Mouse (Mus musculus) cerebellum, postnatal 36 days (tissue): ENCODE data around the gene Hist2h3c2.
"Not testable (repeated sequence)": the region's sequence is repeated elsewhere in the genome, so short reads cannot be mapped to it uniquely, and the experiment has no call there.

ENCODE experiments used
- DNase-seq, 2 experiments: peaks; one replicate each; pipeline ENCODE4 v3.0.0; 2021 to 2022; ENCODE audit warnings: mixed read lengths in 2 of 2

Hist2h3c2 gene

DNA sequence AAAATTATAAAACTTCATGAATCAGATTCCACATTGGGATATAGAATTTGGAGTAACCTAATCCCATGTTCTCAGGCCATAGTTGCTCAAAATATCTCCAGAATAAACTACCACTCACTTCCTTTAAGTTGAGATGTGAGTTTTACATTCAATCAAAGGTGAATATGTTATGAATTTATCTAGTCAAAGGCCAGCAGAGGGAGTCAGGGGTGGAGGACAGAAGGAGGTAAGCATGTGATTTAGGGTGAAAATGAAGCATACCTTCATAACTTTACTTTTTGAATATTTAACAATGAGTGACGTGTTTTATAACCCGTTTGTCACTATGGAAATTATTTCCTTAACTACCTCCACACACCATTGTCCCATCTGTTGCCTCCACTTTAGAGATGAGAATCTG is 4.0 kb downstream of the Hist2h3c2 start:
- DNase-seq: no peak

DNA sequence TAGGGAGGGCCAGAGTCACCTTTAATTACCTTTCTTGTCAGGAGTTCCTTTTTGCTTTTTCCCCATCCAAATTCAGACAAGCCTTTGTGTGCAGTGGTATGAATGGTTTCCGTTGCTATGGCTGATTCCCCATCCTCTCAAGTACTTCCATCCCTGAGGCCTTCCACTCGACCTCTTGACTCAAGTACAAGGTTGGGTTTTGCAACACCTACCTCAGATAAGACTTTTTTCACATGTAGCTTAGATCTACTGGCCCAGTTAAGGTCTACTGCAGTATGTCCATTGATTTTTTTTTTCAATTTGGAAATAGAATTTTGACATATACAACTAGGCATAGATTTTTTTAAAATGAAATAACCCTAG is 7.2 kb downstream of the Hist2h3c2 start:
- no peak for DNase-seq

DNA sequence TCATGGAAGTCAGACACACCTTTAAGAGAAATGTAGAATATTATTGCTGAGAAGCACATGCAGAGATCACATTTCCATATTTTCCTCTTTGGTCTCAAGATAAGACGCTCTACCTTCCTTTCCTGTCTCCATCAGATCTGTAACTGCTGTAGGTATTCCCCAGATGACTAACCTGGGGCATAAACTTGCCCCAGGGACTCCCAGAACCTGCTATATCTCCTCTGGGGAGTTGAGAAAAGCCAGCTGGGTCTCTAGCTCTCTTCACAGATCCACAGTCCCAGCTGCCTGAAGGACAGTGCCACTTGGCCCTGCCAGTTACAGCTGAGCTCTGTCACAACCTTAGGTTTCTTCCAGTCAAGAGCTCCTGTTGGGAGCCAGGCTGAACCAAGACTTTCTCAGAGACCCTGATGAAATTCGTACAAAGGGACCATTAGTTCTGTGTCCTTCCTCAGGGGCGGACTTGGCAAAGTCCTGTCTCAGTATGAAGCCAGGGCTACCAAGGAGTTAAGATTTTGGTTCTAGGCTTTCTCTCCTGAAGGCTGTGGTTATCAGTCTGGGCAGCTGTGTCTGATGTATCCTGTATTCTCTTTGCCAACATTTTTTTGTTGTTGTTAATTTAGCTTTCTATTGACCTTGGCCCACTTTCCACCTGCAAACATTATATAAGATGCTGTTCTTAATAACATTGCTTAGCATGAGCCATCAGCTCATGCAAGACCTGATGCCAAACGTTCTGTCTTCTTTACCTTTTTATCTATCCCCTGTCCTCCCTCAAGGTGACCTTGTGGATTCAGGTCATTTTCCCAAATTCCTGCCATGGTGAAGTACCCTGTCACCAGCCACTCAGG is 7.8 kb downstream of the Hist2h3c2 start:
- no peak for DNase-seq

DNA sequence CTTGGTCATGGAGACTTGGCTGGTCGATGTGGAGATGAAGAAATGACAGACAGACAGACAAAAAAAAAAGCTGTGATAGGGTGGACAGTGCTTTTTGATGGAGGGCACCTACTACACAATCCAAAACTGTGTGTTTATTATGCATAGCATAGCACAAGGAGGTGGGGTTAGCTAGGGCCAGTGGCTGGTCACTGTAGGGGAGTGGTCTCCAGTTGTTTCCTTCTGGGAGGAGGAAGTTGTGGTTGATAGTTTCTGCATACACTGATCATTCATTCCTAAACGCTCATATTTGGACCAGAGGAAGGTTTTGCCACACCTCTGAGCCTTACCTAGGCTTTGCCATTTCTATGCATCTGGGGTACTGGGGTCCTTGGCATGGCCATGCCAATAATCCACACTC is 8.5 kb downstream of the Hist2h3c2 start:
- DNase-seq: no peak

DNA sequence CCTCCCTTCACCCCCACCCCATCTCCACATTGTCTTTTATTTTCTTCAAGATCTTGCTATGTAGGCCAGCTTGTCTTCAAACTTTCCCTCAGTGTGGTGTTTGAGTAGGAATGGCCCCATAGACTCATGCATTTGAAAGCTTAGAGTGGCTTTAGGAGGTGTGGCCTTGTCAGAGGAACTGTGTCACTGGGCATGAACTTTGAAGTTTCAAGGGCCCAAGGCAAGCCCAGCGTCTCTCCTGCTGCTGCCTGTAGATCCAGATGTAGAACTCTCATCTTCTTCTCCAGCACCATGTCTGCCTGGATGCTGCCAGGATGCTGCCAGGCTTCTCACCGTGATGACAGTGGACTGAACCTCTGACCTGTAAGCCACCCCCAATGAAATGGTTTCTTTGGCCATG is 10.1 kb downstream of the Hist2h3c2 start:
- DNase-seq: no peak

DNA sequence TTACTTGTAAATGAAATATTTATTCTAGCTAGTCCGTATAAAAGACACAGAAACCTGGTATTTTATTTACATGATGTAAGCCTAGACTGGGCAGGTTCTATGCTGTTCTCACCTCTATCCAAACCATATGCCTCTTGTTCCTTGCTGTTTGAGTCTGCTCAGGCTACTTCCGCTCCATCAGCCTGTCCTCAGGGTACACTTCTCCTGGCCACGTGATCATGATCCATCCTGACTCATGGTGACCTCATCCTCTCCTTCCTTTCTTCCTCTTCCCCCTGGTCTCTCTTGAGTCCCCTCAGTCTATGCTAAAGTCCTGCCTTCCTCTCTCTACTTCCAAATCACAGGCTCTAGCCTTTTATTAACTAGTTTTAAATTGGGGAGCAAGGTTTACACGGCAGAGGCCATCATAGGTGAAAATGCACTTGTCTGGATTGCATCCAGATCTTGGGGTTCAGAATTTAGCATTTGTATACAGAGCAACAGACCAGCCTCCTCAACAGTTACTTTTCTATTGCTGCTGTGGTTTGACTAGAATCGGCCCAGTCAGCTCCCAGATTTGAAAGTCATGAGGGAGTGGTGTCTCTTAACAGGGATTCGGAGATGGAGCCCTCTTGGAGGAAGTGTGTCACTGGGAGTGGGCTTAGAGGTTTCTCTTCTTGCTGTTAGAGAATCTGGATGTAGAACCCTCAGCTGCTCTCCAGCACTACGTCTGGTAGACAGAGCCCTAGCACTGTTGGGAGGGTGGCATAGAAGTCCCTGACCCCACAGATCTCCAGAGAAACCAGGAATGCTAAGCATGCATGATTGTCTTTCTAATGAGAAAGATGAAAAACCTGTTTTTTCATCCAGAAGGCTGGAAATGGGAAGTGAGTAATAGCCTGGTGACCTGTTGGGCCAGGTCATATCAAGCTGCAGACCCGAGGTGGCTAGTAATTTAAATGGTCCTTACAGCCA is 12.0 kb downstream of the Hist2h3c2 start:
- no peak for DNase-seq

DNA sequence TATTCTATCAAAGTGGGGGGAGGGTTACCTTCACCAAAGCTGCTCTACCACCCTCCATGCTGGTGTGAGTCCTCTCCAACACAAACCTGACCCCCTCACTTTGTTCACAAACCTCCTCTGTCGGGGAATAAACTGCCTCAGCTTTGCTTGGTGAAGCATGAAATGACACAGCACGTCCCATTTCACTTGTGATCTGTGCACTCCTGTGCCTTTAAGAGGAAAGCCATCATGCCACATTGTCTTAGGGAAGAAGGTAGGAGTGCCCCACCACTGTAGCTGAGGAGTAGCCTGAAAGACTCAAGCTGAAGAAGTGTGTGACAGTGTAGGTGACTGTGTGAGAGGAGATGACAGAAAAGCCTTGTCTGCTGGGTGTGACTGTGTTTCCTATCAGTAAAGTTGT is 13.5 kb downstream of the Hist2h3c2 start:
- no peak for DNase-seq

DNA sequence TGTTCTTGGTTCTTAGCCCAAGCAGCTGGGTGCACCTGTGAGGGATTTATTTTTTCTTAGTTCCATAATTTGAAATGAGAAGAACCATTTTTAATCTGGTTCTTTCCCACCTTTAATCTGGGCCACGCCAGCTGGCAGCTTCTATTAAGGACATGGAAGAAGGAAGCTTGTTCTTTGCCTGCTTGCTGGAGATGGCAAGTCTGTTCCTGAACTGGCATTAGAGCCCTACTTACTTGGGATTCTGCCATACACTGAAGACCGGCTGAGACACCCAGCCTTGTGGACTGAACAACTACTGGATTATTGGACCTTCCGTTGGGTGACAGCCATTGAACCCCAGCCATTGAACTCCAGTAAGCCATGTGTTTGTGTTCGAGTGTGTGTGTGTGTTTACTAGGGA is 16.2 kb downstream of the Hist2h3c2 start:
- no peak for DNase-seq

DNA sequence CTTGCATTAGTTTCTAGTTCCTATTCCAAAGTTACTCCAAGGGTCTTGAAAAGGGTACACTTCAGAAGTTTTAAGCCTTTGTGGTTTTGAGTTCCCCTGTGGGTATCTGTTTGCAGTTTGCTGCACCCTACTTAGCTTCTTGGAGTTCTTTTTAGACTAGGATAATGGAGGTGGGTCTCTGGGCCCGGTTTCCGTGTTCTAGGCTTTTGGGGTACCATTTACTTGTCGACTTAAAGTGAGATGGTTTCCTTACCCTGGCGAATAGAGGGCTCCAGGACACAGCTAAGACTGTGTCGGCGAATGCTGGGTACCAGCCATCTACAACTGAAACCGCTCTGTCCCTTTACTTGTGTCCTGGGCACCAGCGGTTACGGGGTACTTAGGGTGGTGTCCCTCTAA is 17.3 kb downstream of the Hist2h3c2 start:
- DNase-seq: peak in 1 of 2 experiments; percentile 38

DNA sequence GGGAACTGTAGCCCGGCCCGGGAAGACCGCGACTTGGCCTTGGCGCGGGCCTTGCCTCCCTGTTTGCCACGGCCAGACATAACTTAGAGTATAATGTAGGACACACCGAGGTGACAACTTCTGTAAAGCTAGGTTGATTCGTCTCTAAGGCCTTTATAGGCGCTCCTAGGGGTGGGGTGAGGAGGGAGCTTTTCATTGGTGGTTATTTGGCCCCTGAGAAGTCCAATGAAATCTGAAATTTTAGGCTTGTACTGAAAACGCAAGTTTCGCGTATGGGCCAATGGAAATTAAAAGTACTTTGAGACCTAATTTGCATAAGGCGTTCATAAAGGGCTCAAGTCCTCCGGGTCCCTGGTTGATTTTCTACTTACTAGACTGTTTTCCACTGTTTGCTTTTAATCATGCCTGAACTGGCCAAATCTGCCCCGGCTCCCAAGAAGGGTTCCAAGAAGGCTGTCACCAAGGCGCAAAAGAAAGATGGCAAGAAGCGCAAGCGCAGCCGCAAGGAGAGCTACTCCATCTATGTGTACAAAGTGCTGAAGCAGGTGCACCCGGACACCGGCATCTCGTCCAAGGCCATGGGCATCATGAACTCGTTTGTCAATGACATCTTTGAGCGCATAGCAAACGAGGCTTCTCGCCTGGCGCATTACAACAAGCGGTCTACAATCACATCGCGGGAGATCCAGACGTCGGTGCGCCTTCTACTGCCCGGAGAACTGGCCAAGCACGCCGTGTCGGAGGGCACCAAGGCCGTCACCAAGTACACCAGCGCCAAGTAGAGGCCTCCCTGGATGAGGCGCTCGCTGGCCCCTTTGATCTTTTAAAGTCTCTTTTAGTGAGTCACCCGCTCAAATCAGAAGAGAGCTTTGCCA is 17.9 kb downstream of the Hist2h3c2 start, which contains the start of the genes Hist2h2ac and Hist2h2be:
Gene Hist2h2ac (minus strand): TSS at position 116 of the 875 bp plus-strand sequence.
Gene Hist2h2be (plus strand): TSS at position 355 of the 875 bp plus-strand sequence.
- peak; percentile 75 to 89 for DNase-seq

DNA sequence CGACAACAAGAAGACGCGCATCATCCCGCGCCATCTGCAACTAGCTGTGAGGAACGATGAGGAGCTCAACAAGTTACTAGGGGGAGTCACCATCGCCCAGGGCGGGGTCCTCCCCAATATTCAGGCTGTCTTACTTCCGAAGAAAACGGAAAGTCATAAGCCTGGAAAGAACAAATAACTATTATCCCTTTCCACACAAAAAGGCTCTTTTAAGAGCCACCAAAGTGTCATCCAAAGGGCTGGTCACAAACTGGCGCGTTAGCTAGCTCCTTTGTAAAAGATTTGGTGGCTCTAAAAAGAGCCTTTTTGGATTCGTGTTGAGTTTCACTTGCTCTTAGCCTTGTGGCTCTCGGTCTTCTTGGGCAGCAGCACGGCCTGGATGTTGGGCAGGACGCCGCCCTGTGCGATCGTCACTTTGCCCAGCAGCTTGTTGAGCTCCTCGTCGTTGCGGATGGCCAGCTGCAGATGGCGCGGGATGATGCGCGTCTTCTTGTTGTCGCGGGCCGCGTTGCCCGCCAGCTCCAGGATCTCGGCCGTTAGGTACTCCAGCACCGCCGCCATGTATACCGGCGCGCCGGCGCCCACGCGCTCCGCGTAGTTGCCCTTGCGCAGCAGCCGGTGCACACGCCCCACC is 18.7 kb downstream of the Hist2h3c2 start:
- not testable (repeated sequence) for DNase-seq

DNA sequence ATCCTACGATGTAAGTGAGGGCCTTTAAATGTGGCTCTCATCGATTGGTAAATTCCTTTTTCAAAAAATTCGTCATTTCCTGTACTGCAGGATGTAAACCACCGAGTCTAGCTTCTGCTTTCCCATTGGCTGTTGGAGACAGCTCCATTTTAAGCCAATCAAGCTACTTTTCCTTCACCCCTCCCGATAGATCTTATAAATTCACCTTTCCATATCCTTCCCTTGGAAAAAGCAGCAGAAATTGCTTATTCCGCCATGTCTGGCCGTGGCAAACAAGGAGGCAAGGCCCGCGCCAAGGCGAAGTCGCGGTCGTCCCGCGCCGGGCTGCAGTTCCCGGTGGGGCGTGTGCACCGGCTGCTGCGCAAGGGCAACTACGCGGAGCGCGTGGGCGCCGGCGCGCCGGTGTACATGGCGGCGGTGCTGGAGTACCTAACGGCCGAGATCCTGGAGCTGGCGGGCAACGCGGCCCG is 19.2 kb downstream of the Hist2h3c2 start, which contains the start of the genes Bola1 and Hist2h2ab:
Gene Bola1 (minus strand): TSS at position 49 of the 470 bp plus-strand sequence.
Gene Hist2h2ab (plus strand): TSS at position 205 of the 470 bp plus-strand sequence.
- DNase-seq: peak; percentile 68 to 74

DNA sequence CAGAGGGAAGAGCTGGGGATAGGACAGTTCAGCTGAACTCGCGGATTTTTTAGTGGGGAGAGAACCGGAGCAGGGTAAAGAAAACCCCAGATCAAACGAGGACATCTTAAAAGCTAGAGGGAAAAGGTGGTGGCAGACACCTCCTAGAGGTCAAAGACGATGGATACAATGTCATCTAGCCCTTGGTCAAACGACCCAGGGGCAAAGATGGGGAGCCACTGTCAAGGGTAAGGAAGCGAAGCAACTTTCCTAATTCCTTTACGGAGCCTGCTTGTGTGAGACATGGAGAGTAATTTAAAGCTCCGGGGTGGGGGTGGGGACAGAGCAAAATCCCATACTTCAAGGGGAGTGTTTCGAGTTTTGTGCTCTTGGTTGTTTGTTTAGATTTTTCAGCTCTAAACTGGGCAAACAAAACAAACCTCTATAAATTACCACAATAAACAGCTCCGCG is 19.7 kb downstream of the Hist2h3c2 start:
- DNase-seq: peak; percentile 21 to 52

DNA sequence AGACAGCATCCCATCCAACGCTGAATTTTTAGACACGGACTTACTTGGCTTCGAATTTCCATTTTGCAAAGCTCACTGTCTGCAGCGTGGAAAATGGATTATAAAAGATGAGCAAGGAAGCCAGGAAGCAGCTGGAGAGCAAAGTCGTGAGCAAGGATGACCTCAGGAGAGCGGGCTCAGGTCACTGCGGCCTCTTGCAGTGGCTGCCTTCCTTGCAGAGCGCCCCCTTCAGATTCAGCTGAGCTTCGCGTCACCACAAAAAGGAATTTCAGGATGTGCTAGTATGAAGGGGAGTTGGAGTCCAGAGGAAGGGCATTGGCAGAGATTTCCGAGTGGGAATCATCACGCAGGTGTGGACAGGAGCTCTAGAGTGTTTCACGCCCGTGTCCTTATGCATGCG is 29.7 kb downstream of the Hist2h3c2 start:
- DNase-seq: no peak

DNA sequence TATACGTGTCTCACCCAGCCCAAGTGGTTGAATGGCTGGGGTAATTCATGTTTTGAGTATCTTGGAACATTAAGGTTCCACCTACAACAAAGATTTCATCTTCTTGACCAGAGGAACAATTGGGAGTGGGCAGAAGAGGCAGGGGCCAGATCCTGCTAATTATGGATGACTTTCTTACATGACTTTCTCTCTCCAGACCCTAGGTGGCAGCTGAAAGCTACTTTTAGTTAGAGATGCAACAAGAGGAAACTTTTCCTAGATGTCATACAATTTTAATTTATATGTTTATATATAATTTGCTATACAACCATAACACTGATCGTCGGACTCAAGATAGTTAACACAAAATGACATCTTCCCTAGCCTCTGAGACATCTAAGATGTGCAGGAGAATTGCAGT is 31.1 kb downstream of the Hist2h3c2 start:
- no peak for DNase-seq

DNA sequence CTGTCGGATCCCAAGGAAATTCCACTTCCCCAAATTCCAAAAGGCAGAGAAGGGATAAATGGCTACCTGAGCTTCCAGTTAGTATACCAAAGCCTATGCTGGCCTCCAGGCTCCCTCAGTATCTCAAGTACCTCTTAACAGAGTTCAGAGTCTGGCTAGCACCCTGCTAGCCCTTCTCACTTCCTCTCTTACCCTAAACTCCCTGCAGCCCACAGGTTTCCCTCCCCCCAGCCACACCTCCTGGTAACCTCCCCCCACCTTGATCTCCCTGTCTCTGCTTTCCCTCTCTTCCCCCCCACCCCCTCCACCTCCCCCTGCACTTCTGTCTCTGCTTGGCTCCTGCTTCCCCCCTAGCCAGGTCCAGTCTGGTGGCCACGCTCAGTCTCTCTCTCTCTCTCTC is 39.2 kb downstream of the Hist2h3c2 start:
- no peak for DNase-seq

DNA sequence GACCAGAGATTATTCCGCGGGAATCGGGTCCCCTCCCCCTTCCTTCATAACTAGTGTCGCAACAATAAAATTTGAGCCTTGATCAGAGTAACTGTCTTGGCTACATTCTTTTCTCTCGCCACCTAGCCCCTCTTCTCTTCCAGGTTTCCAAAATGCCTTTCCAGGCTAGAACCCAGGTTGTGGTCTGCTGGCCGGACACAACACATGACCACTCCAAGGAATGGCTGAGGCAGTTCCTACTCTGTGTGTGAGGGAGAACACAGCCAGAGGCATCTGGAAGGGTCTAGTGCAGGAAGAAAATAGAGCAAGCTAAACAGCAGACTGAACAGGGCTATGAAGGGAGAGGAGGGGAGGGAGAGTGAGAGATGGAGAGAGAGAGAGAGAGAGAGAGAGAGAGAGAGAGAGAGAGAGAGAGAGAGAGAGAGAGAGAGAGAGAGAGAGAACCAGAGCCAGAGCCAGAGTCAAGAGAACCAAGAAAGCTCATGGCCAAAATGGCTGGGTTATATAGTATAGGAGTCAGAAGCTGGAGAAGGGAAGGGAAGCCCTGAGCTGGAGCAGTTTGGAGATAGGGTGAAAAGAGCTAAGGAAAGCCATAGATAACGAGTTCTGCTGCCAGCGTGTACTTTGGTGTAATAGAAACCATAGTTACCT is 40.2 kb downstream of the Hist2h3c2 start:
- not testable (repeated sequence) for DNase-seq

DNA sequence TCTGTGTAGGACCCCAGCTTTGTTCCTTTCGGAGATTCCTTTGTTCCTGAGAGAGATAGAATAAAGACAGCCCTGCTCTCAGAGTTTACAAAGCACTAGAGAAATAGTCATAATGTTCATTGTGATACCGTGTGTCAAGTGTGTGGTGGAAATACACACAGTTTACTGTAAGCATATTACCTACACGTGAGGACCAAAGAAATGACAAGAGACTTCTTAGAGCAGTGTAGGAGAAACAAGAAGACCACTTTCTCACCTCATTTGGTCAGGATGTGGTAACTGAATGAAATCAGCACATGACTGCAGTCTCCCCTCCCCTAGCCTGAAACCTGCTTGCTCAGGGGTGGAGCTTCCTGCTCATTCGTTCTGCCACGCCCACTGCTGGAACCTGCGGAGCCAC is 40.7 kb downstream of the Hist2h3c2 start:
- DNase-seq: no peak

DNA sequence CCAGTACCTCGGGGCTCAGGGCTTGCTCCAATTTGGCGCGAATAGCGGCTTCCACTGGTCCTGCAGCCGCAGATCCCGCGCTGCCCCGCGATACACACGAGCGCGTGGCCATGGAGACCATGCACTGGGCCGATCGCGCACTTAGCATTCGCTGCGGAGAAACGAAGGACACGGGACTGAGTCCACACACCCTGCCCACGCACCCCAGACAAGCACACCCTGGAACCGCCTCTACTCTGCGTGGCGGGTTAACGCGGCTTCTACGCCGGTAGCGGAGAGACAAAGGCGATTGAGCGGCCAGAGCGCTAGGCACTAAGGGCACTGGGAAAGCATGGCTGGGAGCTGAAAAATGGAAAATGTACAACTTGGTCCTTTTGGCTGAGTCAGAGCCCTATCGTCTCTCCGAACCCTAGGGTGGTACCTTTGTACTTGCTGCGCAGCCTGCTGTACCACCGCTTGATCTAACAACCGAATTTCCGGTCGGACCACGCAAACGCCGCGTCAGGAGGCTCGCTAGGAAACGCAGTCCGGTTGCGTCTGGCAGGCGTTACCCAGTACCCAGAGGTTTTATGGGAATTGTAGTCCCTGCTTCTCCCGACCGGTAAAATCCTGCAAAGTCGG is 41.7 kb downstream of the Hist2h3c2 start:
- DNase-seq: peak; percentile 89 to 90

DNA sequence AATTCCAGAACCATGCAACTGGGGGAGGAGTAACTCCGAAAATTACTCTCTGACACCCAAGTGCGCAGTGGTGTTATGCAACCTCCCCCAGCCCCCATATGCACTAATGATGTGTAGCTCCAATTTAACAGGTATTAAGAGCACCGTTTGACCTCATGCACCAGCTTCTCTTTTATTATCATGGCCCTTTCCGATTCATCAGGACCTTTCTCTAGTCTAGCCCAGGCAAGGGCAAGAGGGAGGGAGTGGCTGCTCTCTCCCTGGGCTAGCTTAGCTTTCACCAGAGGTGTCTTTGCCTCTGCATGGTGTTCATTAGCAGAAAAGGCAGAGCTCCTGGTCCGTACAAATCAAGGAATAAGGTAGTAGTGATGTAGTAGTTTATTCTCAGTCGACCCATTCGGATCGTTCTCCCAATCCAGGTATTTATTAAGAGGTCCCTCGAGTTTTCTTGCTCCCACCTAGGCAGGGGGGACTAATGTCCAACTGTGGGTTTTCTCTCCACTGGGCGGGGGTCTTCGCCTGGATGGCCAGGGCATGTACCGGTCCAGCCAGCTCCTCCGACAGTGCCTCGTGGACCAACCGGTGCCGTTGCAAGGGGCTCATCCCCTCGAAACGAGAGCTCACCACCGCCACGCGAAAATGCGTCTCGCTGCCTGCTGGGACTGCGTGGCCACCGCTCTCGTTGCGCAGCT is 42.3 kb downstream of the Hist2h3c2 start:
- DNase-seq: no peak
